Mouse (Mus musculus): ENCODE results near the gene Ppp4r2.

GRCm38 (mm10) chr6:100831188-100831587, 2.2 kb upstream of the Ppp4r2 start:
- TF ChIP-seq POLR2A (IDR thresholded peaks at IDR 0.05; ENCODE audit: borderline replicate concordance, insufficient read depth, low read length) (no peak), CTCF (IDR thresholded peaks at IDR 0.05; ENCODE audit: borderline replicate concordance, insufficient read depth, low read depth, low read length) (no peak)

Measured in cerebellum, adult 2 months (tissue).